Mouse (Mus musculus) common myeloid progenitor, adult 5-6 weeks (primary cell): Measurements from ENCODE around the gene Meaf6. TPM values are rescaled to one million over a fixed set of nuclear protein-coding genes. Genes with fewer than 3 reads are reported as not detected.

Source experiments
- ATAC-seq: replicated peaks from 2 replicates; pipeline ENCODE4 v1.8.0; 2016; ENCODE audit warnings: low read depth, mild to moderate bottlenecking, moderate TSS enrichment, inconsistent platforms; ENCODE audit not compliant: poor library complexity, severe bottlenecking
- total RNA-seq: library from RNA; stranded (forward); fragments of 200-1000, 187-1606 nt; gene quantifications from 2 replicates; pipeline ENCODE4 v1.2.3, GENCODE M21; 2017

The Meaf6 gene
- total RNA-seq: 43.8 and 44.0 TPM in 2 replicates

GRCm38 (mm10) chr4:125084403-125085345, at the start of gene Meaf6:
TSS of gene Meaf6 (plus strand) at chr4:125085134.
- ATAC-seq: peak; percentile 78

- ATAC-seq: no peak
These were observed 40.5 kb upstream of the Meaf6 start for GRCm38 (mm10) chr4:125044454-125044853.

GRCm38 (mm10) chr4:125055385-125055784, 29.5 kb upstream of the Meaf6 start:
- peak; percentile 70 for ATAC-seq

DNA sequence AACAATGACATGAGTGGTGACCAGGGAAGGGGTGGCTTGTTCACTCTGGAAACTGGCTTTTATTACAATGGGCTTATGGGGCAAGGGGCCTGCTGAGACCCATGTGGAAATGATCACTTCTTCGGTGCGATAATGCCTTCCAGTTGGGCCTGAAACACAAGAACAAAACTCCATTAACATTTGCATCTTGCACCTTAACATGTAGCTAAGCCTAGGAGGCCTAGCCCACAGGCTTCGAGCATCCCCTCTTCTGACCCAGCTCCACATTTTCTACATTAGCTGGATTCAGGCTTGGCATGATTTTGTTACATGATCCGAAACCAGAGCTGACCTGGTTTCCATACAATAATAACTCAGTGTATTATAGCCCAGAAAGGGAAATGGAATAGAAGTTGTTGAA, 28.5 kb upstream of the Meaf6 start:
- ATAC-seq: no peak

- ATAC-seq: 0 out of 2 replicates have a peak, but pooled peaks have one; percentile 6
These were observed 27.7 kb upstream of the Meaf6 start for GRCm38 (mm10) chr4:125057273-125057672.

- no peak for ATAC-seq
These were observed 26.9 kb upstream of the Meaf6 start for GRCm38 (mm10) chr4:125058033-125058432.

DNA sequence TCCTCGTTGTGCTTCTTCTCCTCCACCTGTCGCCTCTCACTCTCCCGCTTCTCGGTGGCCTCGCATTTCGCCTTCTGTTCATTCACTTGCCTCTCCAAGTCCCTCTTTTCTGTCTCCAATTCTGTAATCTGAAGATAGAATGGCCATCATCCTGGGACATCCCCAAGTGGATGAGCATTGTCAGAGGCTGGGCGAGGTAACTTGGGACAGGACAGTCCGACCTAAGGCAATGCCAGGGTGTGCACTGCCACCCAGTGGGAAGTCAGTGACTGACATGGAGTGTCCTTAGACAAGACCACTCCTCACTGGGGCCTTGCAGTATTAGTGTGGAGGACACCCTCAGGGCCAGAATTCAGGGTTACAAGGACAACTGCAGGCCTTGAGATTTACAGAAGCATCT, 25.9 kb upstream of the Meaf6 start:
- ATAC-seq: peak; percentile 78

GRCm38 (mm10) chr4:125063829-125064228, 21.1 kb upstream of the Meaf6 start:
- no peak for ATAC-seq

- ATAC-seq: peak; percentile 77
These were observed 19.2 kb upstream of the Meaf6 start, which contains the start of gene Dnali1 for GRCm38 (mm10) chr4:125065517-125066307. TSS of gene Dnali1 (minus strand) at chr4:125065703.

DNA sequence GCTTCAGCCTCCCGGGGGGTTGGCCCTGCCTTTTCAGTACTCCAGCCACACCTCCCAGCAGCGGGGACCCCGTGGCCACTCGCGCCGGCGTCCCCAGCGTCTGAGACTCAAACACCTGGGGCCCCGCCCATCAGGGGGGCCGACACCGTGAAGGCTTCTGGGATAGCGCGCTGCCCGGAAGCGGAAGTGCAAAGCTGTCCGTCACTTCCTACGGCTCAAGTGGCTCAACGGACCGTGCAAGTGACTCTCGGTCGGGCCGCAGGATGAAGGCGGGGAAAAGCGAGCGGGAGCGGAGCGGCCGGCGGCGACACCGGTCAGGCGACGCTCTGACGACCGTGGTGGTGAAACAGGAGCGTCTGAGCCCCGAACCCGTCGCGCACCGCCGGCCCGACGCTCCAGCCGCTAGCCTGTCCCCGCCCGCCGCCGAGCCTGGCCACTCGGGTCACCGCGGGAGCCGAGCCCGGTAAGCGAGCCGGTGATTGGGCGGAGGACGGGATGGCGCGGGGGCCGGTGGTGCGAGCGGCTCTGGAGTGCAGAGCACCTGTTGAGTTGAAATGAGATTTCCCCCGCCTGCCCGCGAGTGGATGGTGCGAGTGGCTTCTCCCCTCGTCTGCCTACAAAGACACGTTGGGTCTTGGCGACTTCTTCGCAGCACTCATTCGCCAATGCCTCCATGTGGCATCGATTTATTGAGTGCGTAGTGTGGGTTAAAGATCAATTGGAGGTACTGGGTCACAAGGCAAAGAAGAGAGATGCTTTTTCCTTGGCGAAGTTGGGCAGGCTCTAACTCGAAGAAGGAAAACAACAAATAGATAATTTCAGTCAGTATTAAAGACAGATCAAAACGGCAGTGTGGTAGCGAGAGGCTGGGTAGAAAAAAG, 18.2 kb upstream of the Meaf6 start, which contains the start of gene Snip1:
TSS of gene Snip1 (plus strand) at position 183 of the 881 bp plus-strand sequence.
- peak; percentile 90 for ATAC-seq

- ATAC-seq: no peak
These were observed 7.2 kb upstream of the Meaf6 start for GRCm38 (mm10) chr4:125077700-125078099.

DNA sequence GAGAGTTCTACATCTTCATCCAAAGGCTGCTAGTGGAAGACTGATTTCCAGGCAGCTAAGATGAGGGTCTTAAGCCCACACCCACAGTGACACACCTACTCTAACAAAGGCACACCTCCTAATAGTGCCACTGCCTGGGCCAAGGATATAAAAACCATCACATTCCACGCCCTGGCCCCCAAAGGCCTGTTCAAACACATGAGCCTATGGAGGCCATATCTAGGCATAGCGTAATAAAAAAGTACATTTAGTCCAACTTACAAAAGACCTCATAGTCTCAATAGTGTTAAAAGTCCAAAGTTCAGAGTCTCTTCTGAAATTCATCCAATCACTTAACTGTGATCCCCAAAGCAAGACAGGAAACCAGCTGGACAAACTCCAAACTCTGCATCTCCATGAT, 6.2 kb upstream of the Meaf6 start:
- ATAC-seq: no peak

- ATAC-seq: peak; percentile 86
These were observed 460 bp downstream of the Meaf6 start for GRCm38 (mm10) chr4:125085346-125085841.

GRCm38 (mm10) chr4:125093031-125093430, 8.1 kb downstream of the Meaf6 start:
- no peak for ATAC-seq

GRCm38 (mm10) chr4:125096066-125096465, 11.1 kb downstream of the Meaf6 start:
- no peak for ATAC-seq

DNA sequence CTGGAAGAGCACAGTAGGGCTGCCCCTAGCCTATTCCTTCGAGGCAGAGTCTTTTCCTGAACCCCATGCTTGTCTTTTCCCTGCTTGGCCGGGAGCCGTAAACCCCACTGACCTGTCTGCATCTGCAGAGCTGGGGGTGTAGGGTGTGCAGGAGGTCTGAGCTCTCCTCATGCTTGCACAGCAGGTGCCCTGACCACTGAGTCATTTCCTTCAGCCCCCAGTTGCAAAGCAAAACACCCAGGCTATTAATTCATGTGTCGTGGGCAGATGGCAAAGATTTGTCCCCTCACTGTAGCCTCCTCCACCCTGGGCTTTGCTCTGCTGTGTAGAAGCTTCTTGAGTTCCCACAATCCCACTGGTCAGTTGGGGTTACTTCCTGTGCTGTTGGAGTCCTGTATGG, 12.5 kb downstream of the Meaf6 start:
- ATAC-seq: no peak

DNA sequence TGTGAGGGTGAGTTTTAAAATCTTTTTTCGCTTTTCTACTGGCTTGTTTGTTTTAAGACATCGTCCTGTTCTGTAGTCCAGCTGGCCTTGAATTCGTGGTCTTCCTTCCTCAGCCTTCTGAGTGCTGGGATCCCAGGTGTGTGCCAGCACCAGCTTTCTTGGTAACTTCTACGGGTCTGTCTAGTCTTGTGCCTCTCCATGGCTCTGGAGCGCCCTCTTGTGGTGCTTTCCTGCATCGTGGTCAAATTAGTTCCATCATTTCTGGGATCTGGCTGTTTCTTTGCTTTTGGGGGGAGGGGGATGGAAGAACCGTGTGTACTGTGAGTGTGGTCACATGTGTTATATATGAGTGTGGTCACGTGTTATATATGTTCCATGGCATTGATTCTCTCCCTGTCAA, 14.5 kb downstream of the Meaf6 start:
- ATAC-seq: peak; percentile 84

- no peak for ATAC-seq
These were observed 16.4 kb downstream of the Meaf6 start for GRCm38 (mm10) chr4:125101334-125101733.

DNA sequence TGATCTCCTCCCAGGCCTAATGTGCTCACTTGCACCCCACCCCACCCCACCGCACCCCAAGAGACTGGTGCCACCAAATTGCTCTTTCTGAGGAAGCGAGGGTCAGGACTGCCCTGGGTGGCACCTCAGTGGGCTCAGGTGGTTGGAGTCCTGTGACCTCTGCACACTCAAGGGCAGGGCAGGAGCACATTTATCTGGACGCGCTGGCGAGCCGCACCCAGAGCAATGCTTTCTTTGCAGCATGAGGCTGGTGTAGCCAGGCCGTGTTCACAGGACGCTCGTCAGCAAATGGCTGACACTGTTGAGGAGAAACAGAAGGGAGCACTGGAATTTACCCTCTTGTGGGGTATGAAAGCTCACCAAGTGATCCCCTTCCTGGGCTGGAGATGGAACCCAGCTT, 20.4 kb downstream of the Meaf6 start:
- no peak for ATAC-seq

DNA sequence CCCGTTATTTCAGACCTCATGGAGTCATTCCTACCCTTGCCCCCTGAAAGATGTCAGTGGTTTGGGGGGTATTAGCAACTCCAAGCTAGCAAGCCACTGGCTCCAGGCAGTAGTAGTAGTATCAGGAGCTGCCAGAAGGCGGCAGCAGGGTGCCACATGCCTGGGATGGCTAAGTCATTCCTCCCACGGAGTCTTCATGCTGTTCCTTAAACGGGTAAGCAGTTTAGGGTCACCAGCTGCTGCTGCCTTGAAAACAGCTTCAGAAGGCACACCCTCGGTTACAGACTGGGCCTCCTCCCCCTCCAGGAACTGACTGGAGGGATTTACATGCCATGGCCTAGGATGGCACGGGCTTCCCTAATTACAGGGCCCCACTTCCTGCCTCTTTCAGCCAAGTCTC, 29.7 kb downstream of the Meaf6 start:
- ATAC-seq: peak; percentile 57
